Mouse (Mus musculus): ENCODE measurements around the gene Dnm3.

DNA sequence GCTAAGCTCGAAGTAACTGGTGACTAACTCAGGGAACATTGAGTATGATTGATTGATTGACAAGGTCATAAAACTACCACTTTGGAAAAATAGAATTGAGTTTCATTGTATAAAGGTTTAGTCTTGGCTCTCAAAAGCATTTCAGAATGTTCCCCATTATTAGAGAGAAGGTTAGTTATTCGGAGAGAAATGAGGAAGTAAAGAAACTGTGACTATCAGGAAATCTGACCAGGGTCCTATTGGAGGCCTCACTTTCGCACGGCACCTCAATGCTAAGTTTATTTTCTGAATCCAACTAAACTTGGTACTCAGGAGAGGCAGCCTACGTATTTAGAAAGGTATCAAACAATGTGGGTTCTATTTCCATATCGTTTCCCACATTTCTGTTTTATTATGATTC is 27.8 kb upstream of the Dnm3 start:
- no peak for TF ChIP-seq EP300 (IDR thresholded peaks at IDR 0.05; ENCODE audit: insufficient read depth, low read depth, low read length)
- TF ChIP-seq POLR2A (IDR thresholded peaks at IDR 0.05; ENCODE audit: insufficient read depth, low read depth, low read length) = no peak

Measured in heart, adult 2 months (tissue).